Mouse (Mus musculus) testis, adult 2 months (tissue): ENCODE results near the gene Ncoa5.

Experiments used
- CTCF ChIP-seq: fragments of 200-500 bp; IDR thresholded peaks from 2 replicates; pipeline ENCODE4 v1.5.1; 2012; ENCODE audit warnings: low read depth, mild to moderate bottlenecking, inconsistent platforms, low read length, moderate library complexity; ENCODE audit not compliant: control insufficient read depth, insufficient read depth, insufficient replicate concordance
- POLR2A ChIP-seq: fragments of 200-500 bp; IDR thresholded peaks from 2 replicates; pipeline ENCODE4 v1.6.1; 2012; ENCODE audit warnings: low read depth, mild to moderate bottlenecking, inconsistent platforms, low read length, moderate library complexity; ENCODE audit not compliant: control insufficient read depth

DNA sequence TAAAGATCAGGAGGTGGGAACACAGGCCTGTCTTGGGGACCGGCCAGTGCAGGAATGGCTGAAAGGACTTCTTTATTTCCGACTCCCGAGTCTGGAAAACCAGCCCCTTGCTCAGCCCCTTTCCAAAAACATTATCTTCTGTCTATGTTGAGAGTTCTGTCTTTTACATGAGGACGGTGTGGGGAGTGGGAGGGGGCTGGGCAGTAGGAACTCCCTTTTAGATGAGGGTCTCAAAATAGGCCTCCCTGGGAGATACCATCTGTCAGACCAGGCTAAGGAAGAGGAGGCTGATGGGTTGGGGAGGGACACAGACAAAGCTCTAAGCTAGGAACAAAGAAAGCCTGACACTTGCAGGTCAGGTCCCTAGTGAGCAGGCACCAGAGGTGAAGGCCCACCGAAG is 14.4 kb upstream of the Ncoa5 start:
- TF ChIP-seq POLR2A = no peak
- no peak for TF ChIP-seq CTCF
